Mouse (Mus musculus) limb, embryonic 11.5 days (tissue): ENCODE results near the gene Atp8a1. TPM values are rescaled to one million over a fixed set of nuclear protein-coding genes. Genes with fewer than 3 reads are reported as not detected.

ENCODE experiments used
- ATAC-seq: fragments of 200-750 bp; cut with Nextera tagmentation; 2 replicates; pipeline ENCODE4 v1.8.0; 2017; ENCODE audit warnings: low read depth; ENCODE audit not compliant: insufficient number of reproducible peaks, low FRiP score, low TSS enrichment
- DNase-seq: peaks from one replicate; pipeline ENCODE4 v3.0.0-alpha.2; 2015; ENCODE audit warnings: low spot score
- H3K27ac ChIP-seq: fragments of 300-500 bp; sonication (generic); replicated peaks from 2 replicates; pipeline ENCODE4 v1.5.1; 2014; ENCODE audit warnings: low read depth, mild to moderate bottlenecking, low read length
- H3K27me3 ChIP-seq: fragments of 300-500 bp; sonication (generic); 2 replicates; pipeline ENCODE4 v1.6.1; 2014; ENCODE audit warnings: mild to moderate bottlenecking, low read length, mixed read lengths; ENCODE audit not compliant: control insufficient read depth, insufficient read depth
- H3K36me3 ChIP-seq: fragments of 300-500 bp; sonication (generic); 2 replicates; pipeline ENCODE4 v1.6.1; 2014; ENCODE audit warnings: mild to moderate bottlenecking, low read length, moderate library complexity, mixed read lengths; ENCODE audit not compliant: control insufficient read depth, insufficient read depth
- H3K4me1 ChIP-seq: fragments of 300-500 bp; sonication (generic); 2 replicates; pipeline ENCODE4 v1.6.1; 2014; ENCODE audit warnings: low read length, mixed read lengths; ENCODE audit not compliant: control insufficient read depth, insufficient read depth
- H3K4me2 ChIP-seq: fragments of 300-500 bp; sonication (generic); 2 replicates; pipeline ENCODE4 v1.6.1; 2014; ENCODE audit warnings: low read depth, mild to moderate bottlenecking, moderate library complexity; ENCODE audit not compliant: severe bottlenecking
- H3K4me3 ChIP-seq: fragments of 300-500 bp; sonication (generic); 2 replicates; pipeline ENCODE4 v1.5.1; 2014; ENCODE audit warnings: low read depth, low read length
- H3K9ac ChIP-seq: fragments of 300-500 bp; sonication (generic); 2 replicates; pipeline ENCODE4 v1.6.1; 2014; ENCODE audit warnings: mild to moderate bottlenecking, low read length
- H3K9me3 ChIP-seq: fragments of 300-500 bp; sonication (generic); 2 replicates; pipeline ENCODE4 v1.6.1; 2016; ENCODE audit warnings: low read length; ENCODE audit not compliant: control insufficient read depth
- WGBS: fragments of 180-500 bp; shearing (Covaris S2); extraction: QIAGEN DNeasy Blood & Tissue Kit; methylation state at CpG from one replicate; pipeline ENCODE4 v1.1.7; 2014; 5-methylcytosine and 5-hydroxymethylcytosine counted together
- microRNA-seq: library from miRNA; unstranded; fragments of <30 nt; microRNA quantifications from one replicate; pipeline ENCODE4, GENCODE M21; 2016
- polyA plus RNA-seq: library from polyadenylated mRNA; unstranded; fragments of >200 nt; fragmentation: Nextera tagmentation; extraction: Ambion mirVana; gene quantifications from 2 replicates; pipeline ENCODE4 v1.2.1, GENCODE M21; 2014

The Atp8a1 gene
- polyA plus RNA-seq, 1 experiment from 2014 or later: 7.7 TPM

DNA sequence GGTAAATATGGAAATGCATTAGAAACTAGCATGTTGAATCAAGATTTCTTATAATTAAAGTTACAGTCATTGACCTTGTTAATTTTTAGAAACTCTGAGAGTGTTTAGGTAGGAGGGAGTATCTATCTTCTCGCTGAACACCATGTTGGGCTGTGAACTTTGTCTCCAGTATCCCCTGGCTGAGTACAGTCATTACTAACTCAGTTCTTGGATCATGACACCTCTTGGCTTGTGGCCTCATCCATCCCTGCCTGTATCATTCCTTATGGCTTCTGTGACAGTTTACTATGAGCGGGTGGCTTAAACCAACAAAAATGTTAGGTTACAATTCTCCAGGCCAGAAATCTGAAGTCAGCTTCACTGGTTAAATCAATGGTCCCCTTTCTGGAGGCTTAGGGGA is 271.5 kb downstream of the Atp8a1 start:
- H3K36me3 ChIP-seq: no peaks in the 10 kb centered on the region
- ATAC-seq (no peak), DNase-seq (no peak)
- H3K9ac ChIP-seq: no peak overlapping the region
- no peaks in the 10 kb centered on the region for H3K27me3 ChIP-seq
- no peaks in the 10 kb centered on the region for H3K9me3 ChIP-seq
- no peak overlapping the region for H3K4me3 ChIP-seq
- no peaks in the 10 kb centered on the region for H3K4me1 ChIP-seq
- H3K4me2 ChIP-seq: no peak overlapping the region
- H3K27ac ChIP-seq: no peak overlapping the region
- 92% methylated on average over 2 of the region's 2 CpGs for WGBS

DNA sequence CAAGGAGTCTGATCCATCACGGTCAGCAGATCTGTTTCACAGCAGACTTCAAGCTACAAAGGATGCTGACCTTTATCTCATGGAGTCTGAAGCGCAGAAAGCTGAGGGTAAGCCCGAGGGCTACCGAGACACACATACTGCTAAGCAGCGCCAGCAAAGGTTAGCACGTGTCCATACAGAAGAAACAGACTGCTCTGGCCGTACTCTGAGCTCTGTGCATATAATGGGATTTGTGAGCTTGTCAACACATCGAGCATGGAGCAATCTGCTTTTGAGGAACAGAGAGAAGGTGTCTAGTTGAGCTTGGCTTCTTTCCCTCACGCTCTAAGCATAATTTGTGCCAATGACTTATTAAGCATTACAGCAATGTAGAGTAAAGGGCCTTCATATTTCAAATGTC is 273.2 kb downstream of the Atp8a1 start:
- Histone ChIP-seq H3K4me3 (no peak overlapping the region), H3K9ac (no peak overlapping the region), H3K27me3 (no peaks in the 10 kb centered on the region), H3K4me1 (no peaks in the 10 kb centered on the region), H3K9me3 (no peaks in the 10 kb centered on the region), H3K4me2 (no peak overlapping the region), H3K36me3 (no peaks in the 10 kb centered on the region), H3K27ac (no peak overlapping the region)
- DNase-seq (no peak), ATAC-seq (no peak)
- WGBS: 75% methylated on average over 9 of the region's 9 CpGs

DNA sequence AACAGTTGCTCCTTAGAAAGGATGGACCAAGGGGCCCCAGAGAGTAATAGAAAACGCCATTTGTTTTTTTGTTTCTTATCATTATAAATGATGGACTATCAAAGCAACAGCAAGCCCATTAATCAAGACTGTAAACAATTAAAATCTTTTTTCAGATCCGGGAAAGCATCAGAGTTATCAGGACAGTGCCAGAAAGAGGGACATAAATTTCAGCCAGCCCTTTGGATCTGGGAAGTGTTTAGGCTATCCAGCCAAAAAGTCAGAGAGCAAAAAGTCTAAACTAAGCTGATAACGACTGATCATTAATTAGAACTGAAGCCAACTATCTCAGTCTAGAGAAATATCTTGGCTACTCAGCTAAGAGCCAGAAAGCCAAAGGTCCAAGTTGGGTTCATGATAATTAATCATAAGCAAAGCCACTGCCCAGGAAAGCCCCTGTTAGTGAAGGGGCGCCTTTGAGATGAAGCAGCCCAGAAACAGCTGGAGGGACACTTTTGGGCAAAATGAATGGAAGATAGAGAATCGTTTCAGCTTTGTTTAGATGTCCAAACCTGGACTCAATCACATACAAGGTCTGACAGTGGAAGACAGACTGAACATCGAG is 274.6 kb downstream of the Atp8a1 start:
- ATAC-seq: no peak

More for the DNA sequence above, 274.6 kb downstream of the Atp8a1 start:
- no peak for DNase-seq
- H3K9me3 ChIP-seq: no peaks in the 10 kb centered on the region
- H3K36me3 ChIP-seq: no peaks in the 10 kb centered on the region
- H3K9ac ChIP-seq: no peak overlapping the region
- H3K4me2 ChIP-seq: no peak overlapping the region
- no peak overlapping the region for H3K27ac ChIP-seq
- H3K4me1 ChIP-seq: no peaks in the 10 kb centered on the region
- H3K27me3 ChIP-seq: no peaks in the 10 kb centered on the region
- no peak overlapping the region for H3K4me3 ChIP-seq
- 45% methylated on average over 6 of the region's 6 CpGs for WGBS

Small RNA genes within 50 kb of the gene (microRNA-seq; reads per million reads assigned to microRNA genes)
- not detected for gene Gm23617

Other genes with a start within 250 kb of the Atp8a1 start
- 5.0 and 6.8 TPM in 2 replicates for gene Shisa3, start 239.6 kb downstream of the Atp8a1 start, polyA plus RNA-seq
- gene Gm5108, start 94.2 kb upstream of the Atp8a1 start, polyA plus RNA-seq: not detected in 2 replicates
- not detected in 2 replicates for gene Gm21905, start 99.0 kb upstream of the Atp8a1 start, polyA plus RNA-seq
- gene Grxcr1, start 184.4 kb upstream of the Atp8a1 start, polyA plus RNA-seq: not detected in 2 replicates